Mouse (Mus musculus): ENCODE data around the gene Tns2. TPM values are rescaled to one million over a fixed set of nuclear protein-coding genes. Genes with fewer than 3 reads are reported as not detected.

Tns2 gene
- polyA plus RNA-seq, 1 experiment from 2014 or later, result 57.2 TPM

DNA sequence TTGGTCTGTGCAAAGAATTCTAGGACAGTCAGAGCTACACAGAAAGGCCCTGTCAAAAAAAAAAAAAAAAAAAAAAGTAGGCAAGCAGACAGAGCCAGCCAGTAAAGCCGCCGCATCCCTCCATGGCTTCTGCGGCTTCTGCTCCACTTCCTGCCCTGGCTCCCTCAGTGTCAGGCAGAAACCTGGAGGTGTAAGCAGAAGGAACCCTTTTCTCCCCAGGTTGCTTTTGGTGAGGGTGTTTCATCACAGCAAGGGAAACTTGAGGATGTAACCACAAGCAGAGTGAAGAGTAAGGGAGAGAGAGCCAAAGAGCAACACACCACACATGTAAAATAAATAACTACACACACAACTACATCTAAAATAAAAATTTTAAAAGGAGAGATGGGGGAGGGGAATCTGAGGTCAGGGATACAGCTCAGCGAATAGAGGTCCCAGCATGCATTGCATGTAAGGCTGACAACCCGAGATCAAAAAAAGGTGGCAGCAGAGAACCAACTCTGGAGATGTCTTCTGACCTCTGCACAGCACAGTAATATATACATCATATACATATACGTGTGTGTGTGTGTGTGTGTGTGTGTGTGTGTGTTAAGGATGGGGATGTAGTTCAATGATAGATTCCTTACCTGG, 65.4 kb downstream of the Tns2 start:
- WGBS, result 33% methylated on average over 6 of the region's 6 CpGs
- Histone ChIP-seq H3K36me3 (no peaks in the 10 kb centered on the region), H3K9me3 (replicated peaks) (no peaks in the 10 kb centered on the region), H3K4me3 (replicated peaks) (no peak overlapping the region), H3K27me3 (no peaks in the 10 kb centered on the region), H3K4me2 (replicated peaks) (no peak overlapping the region), H3K4me1 (peaks cover 14% of the 10 kb centered on the region), H3K9ac (no peak overlapping the region), H3K27ac (replicated peaks) (0 out of 2 replicates have a peak overlapping the region, but pooled peaks have one; percentile 14)
- no peak for ATAC-seq (ENCODE audit: insufficient number of reproducible peaks, low FRiP score, low TSS enrichment, low read depth)

Other genes starting within 250 kb of the Tns2 start
- gene Krt1, start 249.6 kb upstream of the Tns2 start, polyA plus RNA-seq (2015; fragmentation: Nextera tagmentation; extraction: Ambion mirVana), result 757 and 778 TPM in 2 replicates
- 67.0 and 80.2 TPM in 2 replicates for gene Krt77, start 230.7 kb upstream of the Tns2 start, polyA plus RNA-seq (2015; fragmentation: Nextera tagmentation; extraction: Ambion mirVana)
- gene Krt76, start 207.5 kb upstream of the Tns2 start, polyA plus RNA-seq (2015; fragmentation: Nextera tagmentation; extraction: Ambion mirVana), result 0.63 and 2.2 TPM in 2 replicates
- gene Krt4, start 175.7 kb upstream of the Tns2 start, polyA plus RNA-seq (2015; fragmentation: Nextera tagmentation; extraction: Ambion mirVana), result 212 and 217 TPM in 2 replicates
- 67.2 and 70.6 TPM in 2 replicates for gene Krt79, start 160.1 kb upstream of the Tns2 start, polyA plus RNA-seq (2015; fragmentation: Nextera tagmentation; extraction: Ambion mirVana)
- gene Krt78, start 146.1 kb upstream of the Tns2 start, polyA plus RNA-seq (2015; fragmentation: Nextera tagmentation; extraction: Ambion mirVana), result 11.5 and 14.1 TPM in 2 replicates
- gene Krt8, start 95.9 kb upstream of the Tns2 start, polyA plus RNA-seq (2015; fragmentation: Nextera tagmentation; extraction: Ambion mirVana), result 131 and 181 TPM in 2 replicates
- gene Krt18, start 72.2 kb upstream of the Tns2 start, polyA plus RNA-seq (2015; fragmentation: Nextera tagmentation; extraction: Ambion mirVana), result 87.8 and 119 TPM in 2 replicates
- gene Eif4b, start 26.6 kb upstream of the Tns2 start, polyA plus RNA-seq (2015; fragmentation: Nextera tagmentation; extraction: Ambion mirVana), result 107 and 113 TPM in 2 replicates
- 27.4 and 31.7 TPM in 2 replicates for gene Spryd3, start 35.8 kb downstream of the Tns2 start, polyA plus RNA-seq (2015; fragmentation: Nextera tagmentation; extraction: Ambion mirVana)
- 8.3 and 8.8 TPM in 2 replicates for gene Igfbp6, start 43.9 kb downstream of the Tns2 start, polyA plus RNA-seq (2015; fragmentation: Nextera tagmentation; extraction: Ambion mirVana)
- 0.21 and 0.41 TPM in 2 replicates for gene Soat2, start 50.1 kb downstream of the Tns2 start, polyA plus RNA-seq (2015; fragmentation: Nextera tagmentation; extraction: Ambion mirVana)
- 61.5 and 62.7 TPM in 2 replicates for gene Zfp740, start 102.8 kb downstream of the Tns2 start, polyA plus RNA-seq (2015; fragmentation: Nextera tagmentation; extraction: Ambion mirVana)
- 99.1 and 106 TPM in 2 replicates for gene Csad, start 104.3 kb downstream of the Tns2 start, polyA plus RNA-seq (2015; fragmentation: Nextera tagmentation; extraction: Ambion mirVana)
- gene Itgb7, start 131.5 kb downstream of the Tns2 start, polyA plus RNA-seq (2015; fragmentation: Nextera tagmentation; extraction: Ambion mirVana), result 5.8 and 6.8 TPM in 2 replicates
- gene Rarg, start 157.1 kb downstream of the Tns2 start, polyA plus RNA-seq (2015; fragmentation: Nextera tagmentation; extraction: Ambion mirVana), result 112 and 123 TPM in 2 replicates
- gene Gm9918, start 170.2 kb downstream of the Tns2 start, polyA plus RNA-seq (2015; fragmentation: Nextera tagmentation; extraction: Ambion mirVana), result 1.6 and 1.7 TPM in 2 replicates
- 84.0 and 88.6 TPM in 2 replicates for gene Mfsd5, start 179.0 kb downstream of the Tns2 start, polyA plus RNA-seq (2015; fragmentation: Nextera tagmentation; extraction: Ambion mirVana)
- gene Espl1, start 195.9 kb downstream of the Tns2 start, polyA plus RNA-seq (2015; fragmentation: Nextera tagmentation; extraction: Ambion mirVana), result 20.2 and 24.5 TPM in 2 replicates
- 398 and 407 TPM in 2 replicates for gene Pfdn5, start 225.7 kb downstream of the Tns2 start, polyA plus RNA-seq (2015; fragmentation: Nextera tagmentation; extraction: Ambion mirVana)
- gene Myg1, start 231.3 kb downstream of the Tns2 start, polyA plus RNA-seq (2015; fragmentation: Nextera tagmentation; extraction: Ambion mirVana), result 95.6 and 99.4 TPM in 2 replicates

Measured in embryonic facial prominence, embryonic 15.5 days (tissue).